Mouse (Mus musculus) lung, adult 10 weeks (tissue): ENCODE measurements around the gene Gimap1. TPM values are rescaled to one million over a fixed set of nuclear protein-coding genes. Genes with fewer than 3 reads are reported as not detected.

Experiments
- polyA plus RNA-seq: library from polyadenylated mRNA; stranded (reverse); fragments of 350-450 nt; fragmentation: Illumina TruSeq; extraction: RNeasy Lipid Tissue Mini Kit (QIAGEN cat#74804); gene quantifications from one replicate; pipeline ENCODE4 v1.2.3, GENCODE M21; 2014; ENCODE audit warnings: low read depth, low replicate concordance; ENCODE audit not compliant: insufficient read depth

Gene Gimap1
- 43.6 TPM for polyA plus RNA-seq

GRCm38 (mm10) chr6:48738961-48739779 is at the start of gene Gimap1:
Gimap1 (plus strand) TSS chr6:48739054.

DNA sequence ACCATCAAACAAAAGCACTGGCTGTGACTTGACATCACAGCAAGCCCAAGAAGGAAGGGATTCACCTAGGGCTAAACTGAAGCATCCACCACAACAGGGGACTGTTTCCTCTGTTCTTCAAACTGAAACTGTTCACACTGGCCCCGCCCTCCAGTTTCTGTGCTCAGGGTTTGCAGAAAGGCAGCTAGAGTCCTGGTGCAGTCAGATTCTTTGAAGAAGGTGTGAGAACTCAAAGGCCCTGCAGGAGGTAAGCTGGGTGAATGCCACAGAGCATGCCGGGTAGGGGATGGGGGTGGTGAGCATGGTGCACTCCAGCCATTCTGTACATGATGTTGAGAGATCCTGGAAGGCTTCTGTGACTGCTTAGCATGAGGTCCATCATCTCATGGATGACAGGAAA is 20.4 kb upstream of the Gimap1 start, which contains the start of the genes Gm28053 and Gimap7:
Gene Gm28053 (plus strand): TSS at position 153 of the 400 bp plus-strand sequence.
Gene Gimap7 (plus strand): TSS at position 167 of the 400 bp plus-strand sequence.

GRCm38 (mm10) chr6:48745959-48746889 is 7.4 kb downstream of the Gimap1 start, which contains the start of gene Gimap5:
Gimap5 (plus strand) TSS chr6:48746197.

DNA sequence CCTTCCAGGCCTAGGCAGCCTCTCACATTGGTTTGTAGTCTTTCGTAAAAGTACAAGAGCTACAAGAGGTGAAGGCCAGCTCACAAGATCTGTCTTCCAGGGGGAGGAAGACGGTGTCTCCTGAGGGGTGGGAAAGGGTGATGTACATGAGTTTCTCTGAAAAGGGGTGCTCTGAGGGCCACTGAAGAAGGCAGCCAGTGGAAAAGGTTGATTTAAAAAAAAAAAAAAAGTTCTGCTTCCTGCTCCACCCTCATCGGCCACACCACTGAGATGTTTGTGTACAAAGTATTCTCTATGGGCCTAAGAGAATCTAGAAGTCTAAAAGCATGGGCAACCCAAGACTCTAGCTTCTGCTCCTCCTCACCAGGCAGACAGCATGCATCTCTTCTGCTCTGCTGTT is 31.8 kb downstream of the Gimap1 start, which contains the start of gene Gimap3:
Gene Gimap3 (minus strand): TSS at position 156 of the 400 bp plus-strand sequence.

Other genes starting within 250 kb of the Gimap1 start
- gene Atp6v0e2, start 201.4 kb upstream of the Gimap1 start, polyA plus RNA-seq = 22.7 TPM
- gene Lrrc61, start 184.3 kb upstream of the Gimap1 start, polyA plus RNA-seq = 7.5 TPM
- gene Rarres2, start 166.3 kb upstream of the Gimap1 start, polyA plus RNA-seq = 414 TPM
- gene Gm45021, start 149.4 kb upstream of the Gimap1 start, polyA plus RNA-seq = not detected
- 8.2 TPM for gene Repin1, start 145.2 kb upstream of the Gimap1 start, polyA plus RNA-seq
- gene Gm44965, start 145.1 kb upstream of the Gimap1 start, polyA plus RNA-seq = not detected
- gene Zfp775, start 137.0 kb upstream of the Gimap1 start, polyA plus RNA-seq = 2.7 TPM
- 0.24 TPM for gene AI854703, start 112.3 kb upstream of the Gimap1 start, polyA plus RNA-seq
- 21.8 TPM for gene Gimap8, start 91.8 kb upstream of the Gimap1 start, polyA plus RNA-seq
- 20.0 TPM for gene Gimap9, start 62.9 kb upstream of the Gimap1 start, polyA plus RNA-seq
- gene Gimap4, start 54.5 kb upstream of the Gimap1 start, polyA plus RNA-seq = 97.8 TPM
- gene Gimap6, start 30.8 kb upstream of the Gimap1 start, polyA plus RNA-seq = 99.5 TPM
- gene Gm28053, start 20.4 kb upstream of the Gimap1 start, polyA plus RNA-seq = 9.6 TPM
- 7.2 TPM for gene Gimap7, start 20.4 kb upstream of the Gimap1 start, polyA plus RNA-seq
- gene Gimap5, start 7.1 kb downstream of the Gimap1 start, polyA plus RNA-seq = 24.5 TPM
- gene Gimap3, start 31.8 kb downstream of the Gimap1 start, polyA plus RNA-seq = 25.1 TPM
- 432 TPM for gene Tmem176a, start 101.9 kb downstream of the Gimap1 start, polyA plus RNA-seq
- 523 TPM for gene Tmem176b, start 102.4 kb downstream of the Gimap1 start, polyA plus RNA-seq
- 3.4 TPM for gene Aoc1, start 133.8 kb downstream of the Gimap1 start, polyA plus RNA-seq
- gene 1600015I10Rik, start 190.8 kb downstream of the Gimap1 start, polyA plus RNA-seq = not detected
- gene Doxl2, start 235.9 kb downstream of the Gimap1 start, polyA plus RNA-seq = not detected
- not detected for gene Svs1, start 247.8 kb downstream of the Gimap1 start, polyA plus RNA-seq